Mouse (Mus musculus) lung, adult 18-20 months (tissue): ENCODE measurements around the gene Hnrnph1.
A peak's percentile ranks its signal among the peaks of the same experiment; 100 is the strongest.

Experiments used
- DNase-seq, 2 experiments: peaks; one replicate each; pipeline ENCODE4 v3.0.0; 2022; ENCODE audit warnings: mixed read lengths in 2 of 2

Gene Hnrnph1

GRCm38 (mm10) chr11:50415563-50416241 is 38.9 kb downstream of the Hnrnph1 start:
- DNase-seq = no peak

GRCm38 (mm10) chr11:50417856-50418255 is 41.1 kb downstream of the Hnrnph1 start:
- DNase-seq = no peak

GRCm38 (mm10) chr11:50421461-50421860 is 44.7 kb downstream of the Hnrnph1 start:
- DNase-seq = no peak

- DNase-seq = peak; percentile 69 to 82
Measured at GRCm38 (mm10) chr11:50421934-50422780, 45.4 kb downstream of the Hnrnph1 start.

GRCm38 (mm10) chr11:50426056-50426455 is 49.3 kb downstream of the Hnrnph1 start:
- no peak for DNase-seq

GRCm38 (mm10) chr11:50430277-50431133 is 53.7 kb downstream of the Hnrnph1 start, which contains the start of gene Rufy1:
Rufy1 (minus strand) TSS chr11:50431125.
- DNase-seq = peak; percentile 85

GRCm38 (mm10) chr11:50431134-50432068 is 54.6 kb downstream of the Hnrnph1 start:
- peak in 1 of 2 experiments; percentile 12 for DNase-seq

GRCm38 (mm10) chr11:50432069-50432440 is 55.3 kb downstream of the Hnrnph1 start:
- no peak for DNase-seq

- no peak for DNase-seq
Measured at GRCm38 (mm10) chr11:50432896-50433295, 56.1 kb downstream of the Hnrnph1 start.
